Mouse (Mus musculus) layer of hippocampus, postnatal 36 days (tissue): ENCODE data around the gene Dpp7. TPM values are rescaled to one million over a fixed set of nuclear protein-coding genes. Genes with fewer than 3 reads are reported as not detected.

Experiments
- DNase-seq, 2 experiments: peaks; one replicate each; pipeline ENCODE4 v3.0.0; 2022
- total RNA-seq, 2 experiments: library from RNA; stranded (reverse); gene quantifications; 2 replicates each; pipeline ENCODE4 v1.2.3; 2021

The Dpp7 gene
- total RNA-seq, result 10 to 100 TPM; 26.1 to 38.4 TPM

GRCm38 (mm10) chr2:25356208-25357079 is at the start of gene Dpp7:
Gene Dpp7 (minus strand): TSS chr2:25356359.
- DNase-seq, result peak; percentile 78 to 80

GRCm38 (mm10) chr2:25403994-25404393 is 47.8 kb upstream of the Dpp7 start:
- DNase-seq, result peak in 1 of 2 experiments; percentile 26

- DNase-seq, result peak; percentile 90 to 92
Observed at GRCm38 (mm10) chr2:25402972-25403601, 46.9 kb upstream of the Dpp7 start.

GRCm38 (mm10) chr2:25402377-25402971 is 46.3 kb upstream of the Dpp7 start:
- peak; percentile 55 to 60 for DNase-seq

- DNase-seq, result peak in 1 of 2 experiments; percentile 57
Observed at GRCm38 (mm10) chr2:25400764-25401163, 44.6 kb upstream of the Dpp7 start.

DNA sequence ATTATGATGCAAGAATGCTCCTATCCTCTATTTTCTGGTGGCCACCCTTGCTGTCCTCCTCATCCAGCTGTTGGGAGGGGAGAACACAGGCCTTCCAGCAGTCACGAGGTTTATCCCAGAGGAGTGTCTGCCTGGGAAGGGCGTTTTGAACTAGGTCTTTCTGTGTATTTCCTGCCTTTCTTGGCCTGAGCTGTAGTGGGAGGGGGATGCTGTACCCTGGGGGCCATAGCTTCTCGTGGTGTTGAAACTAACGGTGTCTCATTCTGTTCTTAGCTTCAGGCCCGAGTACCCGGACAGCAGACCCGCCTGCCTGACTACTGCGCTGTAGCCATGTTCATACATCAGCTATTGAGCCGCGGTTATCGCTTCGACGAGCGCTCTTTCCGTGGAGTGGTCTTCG is 44.1 kb upstream of the Dpp7 start:
- no peak for DNase-seq

GRCm38 (mm10) chr2:25399051-25399450 is 42.9 kb upstream of the Dpp7 start, which contains the start of gene Npdc1:
Gene Npdc1 (plus strand): TSS chr2:25399351.
- DNase-seq, result no peak

DNA sequence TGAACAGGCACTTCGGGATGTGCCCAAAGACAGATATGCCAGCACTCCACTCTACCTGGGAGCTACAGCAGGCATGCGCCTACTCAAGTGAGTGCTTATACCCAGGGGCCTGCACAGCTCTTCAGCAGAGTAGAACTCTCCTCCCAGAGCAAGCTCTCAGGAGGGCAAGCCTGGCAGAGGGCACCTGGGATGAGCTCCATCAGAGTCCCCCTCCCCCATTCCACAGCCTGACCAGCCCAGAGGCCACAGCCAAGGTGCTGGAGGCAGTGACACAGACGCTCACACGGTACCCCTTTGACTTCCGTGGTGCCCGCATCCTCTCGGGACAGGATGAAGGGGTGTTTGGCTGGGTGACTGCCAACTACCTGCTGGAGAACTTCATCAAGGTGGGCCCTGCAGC is 41.9 kb upstream of the Dpp7 start:
- DNase-seq, result no peak

DNA sequence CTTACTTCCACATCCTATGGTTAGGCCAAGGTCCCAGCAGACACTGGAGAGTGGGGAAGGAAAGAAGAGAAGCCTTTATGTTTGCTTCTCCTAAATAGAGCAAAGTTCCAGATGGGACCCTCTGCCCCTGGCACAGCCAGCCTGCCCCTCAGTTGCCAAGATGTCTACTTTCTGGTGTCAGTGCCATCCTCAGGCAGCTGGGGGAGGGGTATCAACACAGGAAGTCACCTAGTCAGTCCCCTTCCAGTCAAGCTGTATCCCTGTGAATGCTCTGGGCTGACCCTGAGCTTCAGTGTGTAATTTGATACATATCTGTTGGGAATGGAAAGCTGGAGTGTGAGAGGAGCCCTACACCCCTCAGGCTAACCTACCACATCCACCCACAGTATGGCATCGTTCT is 40.9 kb upstream of the Dpp7 start:
- DNase-seq, result no peak

DNA sequence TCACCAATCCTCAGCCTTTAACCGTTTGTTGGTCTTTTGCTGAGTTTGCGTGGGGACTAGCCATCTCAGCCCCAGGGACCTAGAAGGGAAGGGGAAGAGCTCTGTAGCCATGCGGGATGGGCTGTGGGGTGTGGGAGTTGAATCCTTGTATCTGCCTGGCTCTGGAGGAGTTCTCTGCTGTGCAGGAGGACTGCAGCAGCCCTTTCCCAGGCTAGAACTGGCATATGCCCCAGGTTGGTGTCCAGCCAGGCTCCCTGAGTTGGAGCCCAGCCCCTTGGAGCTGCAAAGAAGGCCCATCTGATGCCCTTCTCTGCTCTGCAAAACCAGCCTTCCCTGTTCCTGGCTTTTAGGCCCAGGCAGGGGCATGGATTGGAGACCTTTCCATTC is 40.4 kb upstream of the Dpp7 start:
- no peak for DNase-seq

DNA sequence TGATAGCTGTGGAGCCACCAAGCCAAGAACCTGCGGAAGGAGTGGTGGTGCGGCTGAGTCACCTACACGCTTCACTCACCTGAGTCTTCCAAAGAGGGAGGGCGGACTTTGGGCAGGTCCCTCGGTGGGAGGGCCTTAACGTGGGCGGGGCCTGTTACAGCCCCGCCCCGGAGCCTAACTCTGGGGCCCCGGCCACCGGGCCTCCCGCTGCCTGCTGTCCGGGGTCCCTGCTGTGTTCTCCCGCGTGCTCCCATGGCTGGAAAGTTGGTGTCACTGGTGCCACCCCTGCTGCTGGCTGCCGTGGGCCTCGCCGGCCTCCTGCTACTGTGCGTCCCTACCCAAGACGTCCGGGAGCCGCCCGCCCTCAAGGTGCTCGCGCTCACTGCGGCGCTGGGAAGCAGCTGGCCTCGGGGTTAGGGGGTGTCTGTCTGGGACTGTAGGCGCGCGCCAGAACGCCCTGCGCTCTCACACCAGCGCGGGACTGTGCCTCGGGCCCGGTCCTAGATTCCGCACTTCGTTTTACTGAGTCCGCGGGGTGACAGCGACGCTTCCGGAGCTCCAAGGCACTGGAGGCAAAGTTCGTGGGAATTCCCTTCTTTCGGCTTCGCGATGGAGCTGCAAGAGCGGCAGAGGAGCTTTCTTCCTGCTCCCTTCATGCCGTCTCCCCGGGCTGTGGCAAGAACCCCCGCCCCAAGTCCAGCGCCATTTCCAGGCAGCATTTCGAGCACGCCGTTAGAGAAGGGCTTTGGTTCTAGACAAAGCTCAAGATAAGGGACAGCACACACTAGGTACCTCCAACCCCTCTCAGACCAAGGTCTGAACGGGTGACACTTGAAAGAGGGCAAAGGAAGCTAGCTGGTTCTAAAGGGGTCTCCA is 39.8 kb upstream of the Dpp7 start, which contains the start of gene Entpd2:
Gene Entpd2, plus strand, starts transcription at position 154 of the 876 bp plus-strand sequence.
- no peak for DNase-seq

DNA sequence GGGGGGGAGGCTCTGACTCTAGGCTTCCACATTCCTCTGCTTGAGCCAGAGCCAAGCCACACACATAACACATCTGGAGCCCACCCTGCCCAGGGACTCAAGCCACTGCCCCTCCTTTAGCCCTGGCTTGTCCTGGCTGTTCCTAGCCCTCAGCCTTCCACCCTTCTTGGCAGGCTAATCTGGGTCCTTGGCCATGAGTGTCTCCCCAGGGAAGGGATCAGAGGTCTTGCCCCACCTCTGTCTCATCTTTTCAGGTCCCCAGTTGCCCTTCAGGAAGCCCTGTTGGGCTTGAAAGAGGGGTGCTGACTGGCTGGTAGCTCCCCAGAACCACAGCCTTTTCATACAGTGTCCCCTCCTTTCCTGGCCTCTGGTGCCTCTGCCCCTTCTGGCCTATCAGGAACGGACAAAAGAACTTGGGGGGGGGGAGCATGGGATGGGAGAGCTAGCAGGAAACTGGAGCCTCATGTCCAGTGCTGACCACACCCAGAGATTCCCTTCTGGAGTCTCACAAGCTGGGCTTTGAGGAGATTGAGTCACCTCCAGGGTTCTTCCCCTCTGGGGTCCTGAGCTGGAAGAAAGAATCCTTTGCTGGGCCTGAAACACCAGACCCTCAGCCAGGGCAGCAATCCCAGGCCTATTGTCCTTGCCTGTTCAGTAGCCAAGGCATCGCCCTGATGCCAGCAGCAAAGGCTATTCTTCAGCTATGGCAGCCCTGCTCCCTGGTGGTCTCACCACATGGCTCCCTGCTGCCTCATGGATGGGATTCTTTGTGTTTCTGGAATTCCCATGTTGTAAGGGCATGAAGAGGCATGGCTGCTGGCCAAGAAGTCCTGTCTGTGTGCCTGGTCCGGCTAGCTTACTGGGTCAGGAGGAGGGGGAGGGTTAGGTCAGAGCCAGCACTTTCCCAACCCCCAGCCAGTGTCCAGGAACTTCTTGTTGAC is 38.4 kb upstream of the Dpp7 start:
- peak in 1 of 2 experiments; percentile 49 for DNase-seq

DNA sequence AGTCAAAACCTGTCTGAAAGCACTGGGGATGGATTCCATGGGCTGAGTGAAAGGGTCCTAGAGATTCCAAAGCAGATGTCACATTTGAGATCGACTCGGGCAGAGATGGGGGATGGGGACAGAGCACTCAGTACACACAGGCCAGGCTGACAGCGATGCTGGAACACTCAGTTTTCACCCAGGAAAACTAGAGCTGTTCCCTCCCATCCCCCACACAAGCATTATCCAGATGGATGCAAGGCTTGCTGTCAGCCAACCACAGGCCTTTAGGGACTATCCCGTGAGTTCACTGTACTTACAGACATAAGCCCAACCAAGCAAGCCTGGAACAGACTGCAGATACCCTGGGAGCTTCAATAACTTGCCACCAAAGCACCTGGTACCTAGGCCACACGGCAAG is 35.1 kb upstream of the Dpp7 start:
- DNase-seq, result no peak

DNA sequence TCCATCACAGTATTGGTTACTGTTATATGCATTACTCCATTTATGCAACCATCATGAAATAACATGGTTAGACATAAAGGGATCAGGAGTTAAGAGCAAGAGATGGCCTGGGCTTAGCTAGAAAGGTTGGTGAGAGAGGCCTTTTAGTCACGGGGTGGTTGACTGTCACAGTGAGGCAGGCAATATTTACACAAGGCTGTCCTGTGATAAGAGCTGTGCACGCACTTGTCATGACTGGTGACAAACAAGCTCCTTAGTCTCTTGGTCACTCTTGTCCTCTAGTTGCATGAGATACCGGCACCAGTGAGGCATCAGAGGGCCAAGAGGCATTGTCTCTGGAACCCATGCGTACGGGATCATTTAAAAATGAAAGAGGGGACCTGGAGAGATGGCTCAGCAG is 28.3 kb upstream of the Dpp7 start:
- no peak for DNase-seq

GRCm38 (mm10) chr2:25376589-25376988 is 20.4 kb upstream of the Dpp7 start:
- no peak for DNase-seq

GRCm38 (mm10) chr2:25373431-25373830 is 17.3 kb upstream of the Dpp7 start:
- DNase-seq, result no peak

GRCm38 (mm10) chr2:25372644-25373391 is 16.7 kb upstream of the Dpp7 start:
- no peak for DNase-seq

- peak; percentile 87 to 88 for DNase-seq
Observed at GRCm38 (mm10) chr2:25371764-25372643, 15.8 kb upstream of the Dpp7 start, which contains the start of gene Sapcd2. Gene Sapcd2 (plus strand): TSS chr2:25372321.

DNA sequence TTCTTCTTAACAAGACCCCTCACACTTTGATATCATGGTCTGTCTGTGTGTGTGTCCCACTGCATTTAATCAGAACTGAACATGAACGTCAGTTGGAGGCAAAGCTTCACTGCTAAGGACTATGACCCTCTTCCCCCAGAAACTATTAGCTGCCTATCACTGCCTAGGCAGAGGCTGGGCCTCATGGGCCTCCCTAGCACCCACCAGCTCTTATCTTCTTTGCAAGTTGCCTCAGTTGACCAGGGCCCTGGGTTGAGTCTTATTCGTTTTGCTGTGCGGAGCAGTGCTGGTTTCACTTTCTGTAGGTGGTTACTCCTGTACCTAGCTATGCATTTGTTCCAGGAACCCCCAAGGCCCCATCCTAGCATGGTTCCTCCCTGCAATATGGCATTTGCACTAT is 13.8 kb upstream of the Dpp7 start:
- DNase-seq, result no peak
